Mouse (Mus musculus) testis, postnatal 10 days (tissue): ENCODE results near the gene Stx18.
A peak's percentile ranks its signal among the peaks of the same experiment; 100 is the strongest.

ENCODE experiments used
- DNase-seq: peaks from one replicate; pipeline ENCODE4 v3.0.0; 2021; ENCODE audit warnings: low spot score

Stx18 gene

DNA sequence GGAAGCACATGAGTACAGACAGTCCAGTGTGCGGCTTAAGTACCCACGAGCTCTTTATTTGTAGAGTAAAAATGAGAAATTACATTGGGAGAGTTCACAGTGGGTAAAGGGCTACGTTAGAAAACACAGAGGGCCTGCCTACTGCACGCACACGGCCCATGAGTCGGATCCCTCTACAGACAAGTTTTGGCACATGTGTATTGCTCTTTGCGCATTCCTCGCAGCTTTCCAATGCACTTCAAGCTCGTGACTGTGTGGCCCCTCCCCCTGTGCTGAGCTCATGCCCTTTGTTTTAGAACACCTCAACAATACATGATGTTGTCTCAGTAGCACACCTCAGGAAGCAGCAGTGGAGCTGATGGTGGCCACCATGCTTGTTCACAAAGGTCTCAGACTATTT lies 98.6 kb downstream of the Stx18 start:
- no peak for DNase-seq

GRCm38 (mm10) chr5:38140893-38141292 lies 102.4 kb downstream of the Stx18 start:
- no peak for DNase-seq

- DNase-seq: no peak
These were observed 108.0 kb downstream of the Stx18 start for GRCm38 (mm10) chr5:38146524-38146923.

DNA sequence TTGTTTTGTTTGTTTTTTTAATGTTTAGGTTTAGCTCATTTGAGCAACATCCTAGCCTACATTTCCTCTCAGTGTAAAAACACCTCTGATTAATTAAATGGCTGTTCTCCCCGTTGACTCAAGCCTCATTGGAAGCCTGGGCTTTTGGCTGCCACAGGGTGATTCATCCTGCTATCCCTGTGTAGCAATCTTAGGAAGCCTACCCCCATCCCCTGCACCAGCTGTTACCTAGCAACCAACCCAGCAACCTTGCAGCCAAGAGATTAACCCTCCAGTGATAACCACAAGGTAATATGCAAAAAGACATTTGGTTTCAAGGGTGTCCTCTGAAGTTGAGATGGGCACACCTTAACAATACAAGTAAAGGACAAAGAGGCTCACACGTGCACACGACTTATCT lies 112.7 kb downstream of the Stx18 start:
- no peak for DNase-seq

DNA sequence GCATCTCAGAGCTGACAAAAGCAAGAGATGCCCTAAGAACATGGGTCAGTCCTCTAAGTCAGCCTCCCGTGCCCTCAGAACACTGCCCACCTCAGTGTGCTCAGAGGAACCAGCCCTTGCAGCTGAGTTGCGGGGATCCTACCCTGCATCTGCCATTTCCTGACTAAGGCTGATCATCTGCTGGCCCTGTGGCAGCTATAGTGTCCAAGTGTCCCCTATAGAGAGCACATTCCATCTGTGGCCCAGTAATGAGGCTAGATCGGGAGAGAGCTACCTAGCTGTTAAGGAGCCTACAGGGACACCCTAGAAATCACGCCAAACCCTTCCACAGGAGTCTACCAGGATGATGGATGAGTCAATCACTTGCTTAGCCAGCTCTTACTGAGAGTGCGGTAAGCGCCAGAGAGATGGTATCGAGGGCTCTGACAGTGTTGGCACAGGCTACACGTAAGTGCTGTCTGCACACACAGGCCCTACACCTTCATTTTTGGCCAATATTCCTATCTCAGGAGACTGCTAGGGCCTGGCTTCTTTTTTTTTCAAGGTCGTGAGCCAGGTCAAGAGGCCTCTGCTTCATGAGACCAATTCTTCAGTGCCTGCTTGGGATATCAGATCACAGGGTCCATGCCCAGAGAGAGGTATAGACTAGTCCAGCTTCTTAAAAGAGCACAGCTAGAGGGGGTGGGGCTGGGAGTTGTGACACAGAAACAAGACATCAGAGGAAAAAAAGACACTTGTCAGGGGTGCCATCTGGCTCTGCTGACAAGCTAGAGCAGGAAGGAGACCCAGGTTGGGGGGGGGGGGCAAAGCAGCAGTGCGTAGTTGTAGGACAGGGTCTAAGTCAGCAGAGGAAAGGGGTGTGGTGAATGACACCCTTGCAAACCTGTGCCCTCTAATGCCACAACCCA lies 113.9 kb downstream of the Stx18 start:
- DNase-seq: no peak

DNA sequence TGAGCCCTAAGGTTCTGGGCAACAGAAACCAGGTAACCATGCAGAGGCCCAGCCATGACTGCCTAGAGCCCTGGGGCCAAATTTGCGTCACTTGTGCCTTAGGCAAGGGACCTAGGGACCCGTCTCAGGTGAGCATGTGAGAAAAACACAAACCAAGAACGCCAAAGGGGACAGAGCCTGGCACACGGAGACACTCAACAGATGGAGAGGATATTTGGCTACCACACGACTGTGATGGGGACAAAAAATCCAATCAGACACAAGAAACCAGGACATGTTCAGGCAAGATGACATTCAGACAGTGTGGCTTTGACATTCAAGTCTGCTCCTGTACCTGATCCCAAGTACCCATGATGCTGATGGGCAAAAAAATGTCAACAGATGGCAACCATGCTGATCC lies 115.1 kb downstream of the Stx18 start:
- no peak for DNase-seq

DNA sequence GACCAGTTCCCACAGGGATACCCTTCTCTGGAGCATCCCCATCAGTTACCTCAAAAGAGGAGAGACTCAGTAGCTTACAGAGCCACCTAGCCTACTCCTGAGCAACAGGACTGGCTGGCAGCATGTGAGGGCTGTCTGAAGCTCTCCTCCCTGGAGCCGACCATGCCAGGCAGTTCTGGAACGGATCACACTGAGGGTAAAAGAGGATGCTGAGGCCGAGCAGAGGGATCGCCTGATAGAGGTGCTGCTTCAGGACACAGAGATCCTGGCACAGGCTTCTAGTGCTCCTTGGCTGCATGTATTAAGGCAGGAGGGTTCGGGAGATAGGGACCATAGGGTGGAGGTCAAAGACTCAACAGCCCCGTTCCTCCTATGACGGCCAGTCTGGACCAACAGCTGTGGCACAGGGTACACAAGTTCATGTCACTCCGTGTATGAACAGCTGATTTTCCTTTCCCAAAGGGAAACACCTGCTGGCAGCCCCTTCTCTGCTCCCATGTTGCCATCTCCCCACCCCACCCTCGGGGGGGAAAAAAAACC lies 119.0 kb downstream of the Stx18 start:
- DNase-seq: no peak

DNA sequence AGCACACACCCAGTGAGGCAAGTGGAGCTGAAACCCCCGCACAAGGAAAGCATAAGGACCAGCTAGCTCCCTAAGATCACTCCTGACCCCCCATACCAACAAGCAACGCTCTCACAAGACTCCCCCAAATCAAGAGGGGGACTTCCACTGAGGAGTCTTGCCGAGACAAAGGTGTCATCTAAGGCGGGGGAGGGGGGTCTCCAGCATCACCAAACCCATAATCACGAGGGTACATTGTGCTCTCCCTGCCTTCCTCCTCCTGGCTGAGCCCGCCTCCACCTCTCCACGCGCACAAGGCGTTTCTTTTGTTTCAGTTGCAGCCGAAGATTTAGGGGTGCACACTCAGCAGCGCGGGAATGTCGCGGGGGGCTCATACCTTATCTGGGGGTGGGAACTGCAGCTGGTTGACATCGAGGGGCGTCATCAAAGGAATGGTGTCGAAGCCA lies 120.0 kb downstream of the Stx18 start:
- DNase-seq: no peak

DNA sequence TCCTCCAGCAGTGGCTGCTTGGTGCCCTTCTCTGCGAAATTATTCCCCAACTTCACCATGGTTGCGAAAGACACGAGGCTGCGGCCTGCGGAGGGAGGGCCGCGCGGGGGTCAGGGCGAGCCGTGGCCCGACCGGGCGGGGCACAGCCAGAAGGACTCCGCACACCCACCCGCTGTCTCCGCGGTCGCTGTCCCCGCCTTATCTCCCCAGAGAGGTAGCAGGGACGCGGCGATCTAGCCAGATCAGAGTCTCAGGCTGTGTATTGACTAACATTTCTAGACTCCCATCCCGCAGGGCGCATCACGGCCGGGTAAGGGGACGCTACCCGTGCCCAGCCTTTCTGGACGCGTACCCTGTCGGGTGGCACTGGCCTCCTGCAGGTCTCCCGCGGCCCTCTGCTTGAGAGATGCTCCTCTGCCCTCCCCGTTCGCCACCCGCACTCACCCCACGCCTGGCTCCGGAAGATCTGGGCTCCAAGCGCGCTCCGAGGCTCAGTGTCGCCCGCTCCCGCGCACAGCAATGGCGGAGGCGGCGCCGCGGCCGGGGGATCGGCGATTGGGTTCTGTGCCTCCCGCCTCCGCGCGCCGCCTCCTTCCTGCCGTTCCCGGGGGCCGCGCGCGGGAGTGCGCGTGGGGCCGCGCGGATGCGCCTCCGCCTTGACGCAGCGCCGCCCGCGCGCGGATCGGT lies 120.5 kb downstream of the Stx18 start:
- peak; percentile 65 for DNase-seq

- DNase-seq: no peak
These were observed 121.3 kb downstream of the Stx18 start, which contains the start of gene Nsg1 for GRCm38 (mm10) chr5:38159634-38160413. Gene Nsg1, minus strand, starts transcription at chr5:38159907.

GRCm38 (mm10) chr5:38168497-38168896 lies 130.0 kb downstream of the Stx18 start:
- DNase-seq: no peak

DNA sequence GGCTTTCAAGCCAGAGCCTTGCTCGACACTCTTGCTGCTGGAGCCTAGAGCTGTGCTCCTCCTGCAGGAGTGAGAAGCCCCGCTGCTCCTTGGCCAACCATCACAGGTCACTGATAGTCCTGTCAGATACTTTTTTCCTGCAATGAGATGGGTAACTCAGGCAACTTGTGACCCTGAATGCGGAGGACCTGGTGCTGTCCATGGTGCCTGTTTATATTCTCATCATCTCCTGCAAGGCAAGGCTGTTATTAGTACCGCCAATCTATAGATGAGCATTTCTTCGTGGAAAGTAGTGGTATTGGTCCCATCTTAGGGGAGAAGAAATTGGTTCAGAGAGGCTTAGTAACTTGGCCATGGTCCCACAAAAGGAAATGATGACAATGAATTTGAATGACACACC lies 135.2 kb downstream of the Stx18 start:
- DNase-seq: no peak

- DNase-seq: no peak
These were observed 135.8 kb downstream of the Stx18 start for GRCm38 (mm10) chr5:38174256-38174912.

DNA sequence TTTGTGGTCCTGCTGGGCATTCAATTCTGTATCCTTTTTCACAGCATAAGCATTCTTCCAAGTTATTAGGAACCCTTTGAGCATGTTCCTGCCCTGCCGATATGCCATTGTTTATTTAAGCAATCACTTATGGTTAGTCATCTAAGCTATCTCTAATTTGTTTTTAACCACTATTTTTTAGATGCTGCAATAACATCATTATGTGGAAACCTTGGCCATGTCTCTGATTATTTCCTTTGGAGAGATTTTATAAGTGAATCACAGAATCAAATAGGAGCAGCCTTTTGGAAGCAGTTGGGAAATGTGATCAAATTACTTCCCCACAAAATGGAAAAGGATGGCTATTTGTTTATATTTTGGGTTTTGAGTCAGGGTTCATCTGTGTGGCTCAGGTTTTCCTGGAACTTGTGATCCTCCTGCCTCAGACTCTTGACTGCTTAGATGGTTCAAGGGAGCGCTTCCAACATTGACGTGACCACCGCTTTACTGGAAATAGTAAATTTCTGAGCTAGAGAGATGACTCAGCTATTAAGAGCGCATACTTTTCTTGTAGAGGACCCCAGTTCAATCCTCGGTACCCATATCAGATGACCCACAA lies 146.2 kb downstream of the Stx18 start:
- no peak for DNase-seq

DNA sequence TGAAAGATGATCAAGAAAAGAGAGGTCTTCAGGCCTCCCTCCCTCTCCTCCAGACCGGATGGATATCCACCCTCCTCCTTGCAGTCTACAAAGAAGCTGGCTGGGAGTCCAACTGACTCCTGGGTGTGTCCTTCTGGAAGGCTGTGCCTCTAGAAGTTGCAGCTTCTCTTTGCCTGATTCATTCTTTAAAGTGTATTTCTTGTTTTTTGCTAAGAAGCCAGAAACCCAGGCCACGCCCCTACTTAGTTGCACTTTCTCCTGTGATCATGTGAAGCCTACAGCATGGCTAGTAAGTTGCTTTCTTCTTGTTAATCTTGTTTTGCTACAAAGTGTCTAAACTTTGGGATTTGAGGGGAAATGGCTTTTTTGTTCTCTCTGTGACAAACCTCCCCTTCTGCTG lies 148.5 kb downstream of the Stx18 start:
- DNase-seq: no peak
